Mouse (Mus musculus): ENCODE measurements around the gene Nono. TPM values are rescaled to one million over a fixed set of nuclear protein-coding genes. Genes with fewer than 3 reads are reported as not detected.

Gene Nono
- 100 and 105 TPM in 2 replicates for polyA plus RNA-seq (2012; rRNA removed)

DNA sequence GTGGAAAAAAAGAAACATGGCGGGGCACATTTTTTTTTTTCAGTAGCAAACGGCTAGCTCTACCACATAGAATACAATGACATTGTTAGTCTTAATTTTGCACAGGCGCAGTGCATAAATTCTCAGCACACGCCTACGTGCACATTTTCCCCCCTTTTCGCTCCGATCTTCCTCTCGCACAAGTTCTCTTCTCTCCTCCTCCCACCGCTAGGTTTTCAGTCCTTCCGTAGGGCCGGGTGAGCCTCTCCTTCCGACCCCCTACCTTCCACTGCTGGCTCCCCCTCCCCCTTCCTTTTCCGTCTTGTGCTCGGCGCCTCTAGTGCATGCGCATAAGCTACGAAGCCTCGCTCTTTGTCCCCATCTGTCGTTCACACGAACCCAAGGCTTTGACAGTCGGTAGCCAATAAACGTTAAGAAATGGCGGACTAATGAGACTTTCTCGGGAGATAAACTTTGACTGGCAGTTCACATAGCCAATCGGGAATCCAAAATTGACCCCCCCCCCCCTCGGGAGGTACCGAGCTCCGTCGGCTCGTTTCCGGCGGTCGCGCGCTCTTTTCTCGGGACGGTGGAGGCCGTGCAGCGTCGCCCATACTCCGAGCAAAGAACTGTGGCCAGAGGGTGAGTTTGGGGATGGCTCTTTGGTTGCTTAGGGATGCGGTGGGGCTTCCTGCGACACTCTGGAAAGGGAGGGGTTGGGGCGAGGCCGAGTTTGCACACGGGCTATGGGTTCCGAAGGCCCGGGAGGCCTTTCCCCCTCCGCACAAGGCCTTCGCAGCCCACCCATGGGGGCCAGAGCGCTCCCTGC is at the start of gene Nono:
TSS of gene Nono (plus strand) at position 177 of the 808 bp plus-strand sequence.

DNA sequence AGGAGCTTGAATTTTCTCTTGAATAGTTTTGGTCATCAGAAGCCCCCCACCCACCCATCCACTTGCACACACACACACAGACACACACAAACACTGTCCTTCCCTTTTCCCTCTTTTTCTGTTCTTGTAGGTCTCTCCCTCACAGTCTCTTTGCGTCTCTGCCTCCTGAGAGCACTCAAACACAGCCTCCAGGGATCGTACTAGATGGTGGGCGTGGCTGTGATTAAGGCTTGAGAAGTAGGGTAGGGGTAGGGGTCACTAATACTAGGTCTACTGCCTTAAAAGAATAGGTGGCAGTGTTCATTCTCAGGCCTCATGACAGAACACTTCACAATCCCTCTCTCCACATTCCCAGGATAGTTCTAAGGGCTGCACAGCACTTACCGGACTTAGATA is 8.4 kb upstream of the Nono start, which contains the start of gene Zmym3:
TSS of gene Zmym3 (minus strand) at position 150 of the 396 bp plus-strand sequence.

DNA sequence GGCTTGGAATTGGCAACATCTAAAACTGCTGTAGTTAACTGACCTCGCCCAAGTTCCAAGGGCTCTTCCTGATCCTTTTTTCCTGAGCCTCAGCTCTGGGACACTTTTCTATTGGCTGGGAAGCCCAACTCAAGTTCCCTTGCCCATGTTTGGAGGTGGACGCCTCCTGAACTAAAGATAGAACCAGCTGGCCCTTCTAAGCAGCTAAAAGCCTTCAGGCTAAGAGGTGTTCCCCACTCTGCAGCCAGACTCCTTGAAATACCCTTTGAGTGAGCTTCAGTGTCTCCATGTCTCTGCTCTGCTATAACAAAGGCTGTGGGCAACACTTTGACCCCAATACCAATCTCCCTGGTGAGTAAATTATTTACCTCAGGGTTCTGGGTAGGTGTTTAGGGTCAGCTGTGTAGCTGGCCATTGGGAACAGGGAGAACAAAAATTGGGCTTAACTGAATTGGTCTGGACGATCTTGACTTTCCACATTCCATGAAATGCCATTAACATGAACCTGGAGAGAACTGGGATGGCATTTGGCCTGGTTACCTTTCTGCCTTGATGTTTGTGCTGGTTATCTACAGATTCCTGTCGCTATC is 19.9 kb downstream of the Nono start, which contains the start of gene Itgb1bp2:
TSS of gene Itgb1bp2 (plus strand) at position 203 of the 590 bp plus-strand sequence.

Other genes starting within 250 kb of the Nono start
- gene Snx12, start 206.8 kb upstream of the Nono start, polyA plus RNA-seq (2012; rRNA removed), result 16.4 and 17.2 TPM in 2 replicates
- gene Foxo4, start 174.8 kb upstream of the Nono start, polyA plus RNA-seq (2012; rRNA removed), result 11.2 and 11.8 TPM in 2 replicates
- gene Gm614, start 165.3 kb upstream of the Nono start, polyA plus RNA-seq (2012; rRNA removed), result 0.05 and 0.16 TPM in 2 replicates
- 7.1 and 7.4 TPM in 2 replicates for gene Il2rg, start 161.1 kb upstream of the Nono start, polyA plus RNA-seq (2012; rRNA removed)
- not detected in 2 replicates for gene Gm20489, start 160.3 kb upstream of the Nono start, polyA plus RNA-seq (2012; rRNA removed)
- 22.5 and 30.8 TPM in 2 replicates for gene Med12, start 155.3 kb upstream of the Nono start, polyA plus RNA-seq (2012; rRNA removed)
- gene Nlgn3, start 130.2 kb upstream of the Nono start, polyA plus RNA-seq (2012; rRNA removed), result 0.04 and 0.06 TPM in 2 replicates
- 388 and 432 TPM in 2 replicates for gene Gjb1, start 52.9 kb upstream of the Nono start, polyA plus RNA-seq (2012; rRNA removed)
- gene Zmym3, start 8.5 kb upstream of the Nono start, polyA plus RNA-seq (2012; rRNA removed), result 9.1 and 11.6 TPM in 2 replicates
- gene Itgb1bp2, start 19.8 kb downstream of the Nono start, polyA plus RNA-seq (2012; rRNA removed), result 0.36 and 0.64 TPM in 2 replicates
- gene Taf1, start 103.4 kb downstream of the Nono start, polyA plus RNA-seq (2012; rRNA removed), result 7.6 and 7.7 TPM in 2 replicates
- gene Ogt, start 210.7 kb downstream of the Nono start, polyA plus RNA-seq (2012; rRNA removed), result 59.0 and 67.5 TPM in 2 replicates

All from liver, embryonic 18 days (tissue).